Mouse (Mus musculus) ovary, postnatal 14 days (tissue): ENCODE measurements around the gene Itpr2.

Experiments used
- DNase-seq: peaks from one replicate; pipeline ENCODE4 v3.0.0; 2022; ENCODE audit warnings: low spot score

The Itpr2 gene

DNA sequence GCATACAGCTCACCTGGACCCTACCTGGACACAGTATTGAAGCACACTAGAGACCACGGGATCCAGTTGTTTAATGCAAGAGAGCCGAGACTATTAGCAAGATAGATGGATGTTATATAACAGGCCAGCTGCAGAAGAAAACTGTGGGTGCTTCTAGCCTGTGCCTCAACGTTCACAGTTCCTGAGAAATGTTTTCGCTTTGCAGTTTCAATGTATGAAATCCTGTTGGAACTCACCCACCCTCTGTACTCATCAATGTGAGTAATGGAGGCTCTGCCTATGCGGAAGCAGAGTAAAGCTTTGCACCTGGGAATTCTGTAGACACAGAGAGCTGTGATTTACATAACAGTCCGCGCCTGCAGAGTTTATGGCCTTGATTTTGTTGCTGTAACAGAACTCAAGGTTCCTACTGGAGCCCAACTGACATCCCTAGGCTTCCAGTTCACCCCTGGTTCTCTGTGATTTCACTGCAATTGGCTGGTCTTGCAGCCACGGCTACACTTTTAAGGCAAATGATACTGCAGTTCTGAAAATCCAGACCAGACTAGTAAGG is 344.0 kb downstream of the Itpr2 start:
- no peak for DNase-seq

DNA sequence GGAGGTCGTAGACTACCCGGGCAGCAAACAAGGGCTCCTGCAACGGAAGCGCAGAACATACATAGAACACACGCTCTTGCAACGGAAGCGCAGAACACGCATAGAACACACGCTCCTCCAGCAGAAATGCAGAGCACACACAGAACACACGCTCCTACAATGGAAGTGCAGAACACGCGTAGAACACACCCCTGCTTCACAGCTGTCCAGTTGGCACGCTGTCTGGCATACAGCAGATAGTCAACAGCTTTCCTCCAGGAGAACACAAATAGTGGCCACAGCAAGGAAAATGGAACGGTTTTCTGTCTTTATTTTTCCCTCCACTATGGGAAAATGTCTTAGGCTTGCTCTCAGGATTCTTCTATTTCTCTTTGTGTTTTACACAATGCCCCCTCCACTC is 344.9 kb downstream of the Itpr2 start:
- DNase-seq = no peak

DNA sequence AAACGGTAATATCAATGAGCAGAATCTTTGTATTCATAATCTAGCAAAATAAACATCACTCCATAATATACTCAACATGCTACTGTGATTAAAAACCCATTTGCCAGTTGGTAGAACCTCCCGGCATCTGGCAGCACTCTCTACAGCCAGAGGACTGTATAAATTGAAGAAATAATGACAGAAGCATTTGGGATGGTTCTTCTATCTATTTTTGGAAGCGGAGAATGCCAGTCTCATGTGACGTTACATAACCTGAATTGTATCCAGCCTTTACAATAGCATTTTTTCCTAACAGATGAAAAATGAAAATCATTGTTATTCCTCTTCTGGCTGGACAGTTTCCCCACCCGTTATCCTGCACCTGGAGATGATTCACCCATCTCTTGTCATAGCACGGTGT is 345.5 kb downstream of the Itpr2 start:
- DNase-seq = no peak

DNA sequence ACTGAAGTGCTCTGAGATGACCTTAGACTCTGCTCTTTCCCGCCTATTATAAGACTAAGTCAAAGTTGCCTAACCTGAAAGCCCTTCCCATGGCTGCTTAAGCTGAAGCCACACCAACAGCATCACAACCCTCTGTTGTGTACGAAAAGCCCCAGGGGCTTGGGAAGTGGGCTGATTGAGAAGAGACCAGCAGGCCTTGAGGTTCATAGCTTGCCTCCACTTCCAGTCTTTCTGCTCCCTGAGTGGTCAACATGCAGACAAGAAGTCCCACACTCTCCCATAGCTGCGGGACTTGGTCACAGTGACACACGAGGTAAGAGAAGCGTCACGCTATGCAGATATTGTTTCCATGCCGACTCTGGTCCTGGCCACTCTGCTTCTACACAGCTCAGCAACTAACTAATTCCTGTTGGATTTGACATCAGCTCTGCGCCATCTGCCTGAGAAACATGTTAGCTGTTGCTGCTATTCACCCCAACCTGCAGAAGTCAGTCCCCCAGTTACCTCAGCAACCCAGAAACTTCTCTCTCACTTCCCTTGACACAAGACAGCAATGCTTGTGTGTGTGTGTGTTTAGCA is 346.8 kb downstream of the Itpr2 start:
- no peak for DNase-seq

DNA sequence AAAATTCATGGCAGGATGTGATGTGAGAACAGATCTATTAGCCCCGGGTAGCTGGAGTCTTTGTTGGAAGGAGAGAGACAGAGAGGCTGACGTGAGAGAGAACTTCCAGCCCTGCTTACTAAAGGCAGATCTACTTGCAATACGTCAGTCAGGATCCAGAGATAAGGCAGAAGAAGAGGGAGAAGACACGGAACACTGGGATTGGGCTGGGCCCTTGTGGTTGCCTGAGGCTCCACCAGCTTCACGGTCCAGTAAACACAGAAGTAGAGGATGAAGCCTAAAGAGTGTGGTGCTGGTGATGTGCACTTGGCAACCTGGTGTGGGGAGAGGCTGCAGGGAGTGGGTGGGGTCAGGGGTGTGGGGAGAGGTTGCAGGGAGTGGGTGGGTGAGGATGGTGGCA is 349.2 kb downstream of the Itpr2 start:
- DNase-seq = no peak

DNA sequence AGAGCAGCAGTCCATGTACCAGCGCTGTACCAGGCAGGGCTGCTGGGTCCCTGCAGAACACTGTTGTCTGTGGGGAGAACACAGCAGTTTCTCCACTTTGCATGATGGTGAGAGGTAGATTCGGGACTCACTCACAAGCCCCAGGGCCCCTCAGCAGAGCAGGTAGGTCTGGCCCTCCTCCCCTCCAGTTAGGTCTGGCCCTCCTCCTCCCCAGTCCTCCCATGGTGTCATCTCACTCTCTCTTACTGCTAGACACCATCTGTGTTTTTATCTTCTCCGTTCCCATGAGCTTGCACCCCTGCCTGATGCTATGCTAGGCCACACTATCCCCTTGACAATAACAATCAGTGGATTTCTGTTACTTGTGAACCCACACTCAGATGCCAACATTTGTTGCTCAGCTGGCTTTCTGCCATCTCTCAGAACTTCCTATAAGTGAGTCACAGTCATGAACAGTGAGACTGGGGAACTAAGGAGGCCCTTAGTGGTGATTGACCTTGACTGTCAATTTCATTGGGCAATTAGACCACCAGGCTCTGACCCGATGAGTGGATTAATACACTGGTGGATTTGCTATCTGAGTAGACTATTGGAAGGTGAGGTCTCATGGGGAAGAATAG is 360.9 kb downstream of the Itpr2 start:
- DNase-seq = no peak

DNA sequence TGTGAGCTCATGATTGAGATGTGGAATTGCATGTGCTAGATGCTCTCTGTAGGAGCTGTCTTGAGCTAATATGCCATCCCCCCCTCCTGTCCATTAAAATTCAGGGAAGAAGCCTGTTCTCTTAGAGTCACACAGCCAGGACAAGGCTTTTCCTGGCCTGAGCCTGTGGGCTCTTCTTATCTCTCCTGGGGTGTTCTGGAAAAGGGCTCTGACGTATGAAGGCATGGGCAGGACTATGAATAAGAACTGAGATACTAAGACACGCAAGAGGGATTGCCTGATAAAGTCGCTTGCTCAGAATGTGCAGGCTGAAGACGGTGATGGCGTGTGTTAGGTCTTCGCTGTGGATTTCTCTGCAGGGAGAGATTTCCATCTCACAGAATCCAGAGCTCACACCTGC is 361.9 kb downstream of the Itpr2 start:
- no peak for DNase-seq

DNA sequence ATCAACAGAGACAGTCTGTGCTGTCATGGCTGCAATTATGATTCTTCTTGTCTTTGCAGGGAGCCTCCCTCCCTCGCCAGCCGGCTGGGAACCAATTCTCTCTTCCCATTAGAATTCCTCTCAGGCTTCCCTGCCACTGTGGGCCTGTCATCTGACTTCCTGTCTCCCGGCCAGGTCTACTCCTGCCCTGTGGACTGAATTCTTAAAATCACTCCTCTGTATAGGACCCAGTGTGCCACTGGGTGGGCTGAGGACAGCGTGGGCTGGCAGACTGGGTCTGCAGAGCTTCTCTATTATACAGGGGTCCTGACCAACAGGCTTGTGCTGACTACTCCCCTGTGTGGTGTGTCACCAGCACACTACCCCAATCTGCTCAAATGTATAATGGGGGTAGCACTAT is 365.4 kb downstream of the Itpr2 start:
- no peak for DNase-seq

DNA sequence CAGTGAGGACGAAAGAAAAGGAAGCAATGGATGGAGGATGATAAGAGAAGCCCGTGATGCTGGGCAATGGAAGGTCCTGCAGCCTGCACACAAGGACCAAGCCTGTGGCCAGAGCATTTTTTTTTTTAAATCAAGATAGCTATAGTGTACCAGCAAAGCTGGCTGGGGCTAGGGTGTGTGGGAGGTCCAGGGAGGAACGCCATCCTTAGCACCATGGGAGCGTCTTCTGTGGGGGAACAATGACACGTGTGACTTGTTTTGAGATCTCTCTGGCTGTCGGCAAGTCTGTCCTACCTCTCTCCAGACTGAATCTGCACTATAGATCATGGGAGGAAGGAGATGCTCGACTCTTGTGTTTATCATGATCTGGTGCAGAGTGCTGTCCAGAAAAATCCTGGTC is 365.8 kb downstream of the Itpr2 start:
- DNase-seq = no peak

DNA sequence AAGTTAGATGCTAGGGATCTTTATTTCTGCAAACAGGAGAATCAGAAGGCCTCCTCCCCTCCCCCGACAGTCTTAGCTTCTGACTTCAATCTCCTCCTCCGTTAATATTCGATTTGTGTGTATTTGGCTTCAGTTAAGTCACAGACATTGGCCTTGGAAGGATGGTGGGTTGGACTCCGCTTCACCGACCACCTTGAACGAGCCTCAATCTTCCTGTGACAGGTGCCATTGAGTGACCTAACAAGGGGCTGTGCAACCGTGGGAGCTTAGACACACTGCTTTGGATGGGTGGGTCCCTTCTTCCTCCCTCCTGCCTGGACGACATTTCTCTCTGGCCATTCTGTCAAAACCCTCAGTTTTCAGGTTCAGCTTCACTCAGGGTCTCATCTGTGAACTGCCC is 366.7 kb downstream of the Itpr2 start:
- DNase-seq = no peak

DNA sequence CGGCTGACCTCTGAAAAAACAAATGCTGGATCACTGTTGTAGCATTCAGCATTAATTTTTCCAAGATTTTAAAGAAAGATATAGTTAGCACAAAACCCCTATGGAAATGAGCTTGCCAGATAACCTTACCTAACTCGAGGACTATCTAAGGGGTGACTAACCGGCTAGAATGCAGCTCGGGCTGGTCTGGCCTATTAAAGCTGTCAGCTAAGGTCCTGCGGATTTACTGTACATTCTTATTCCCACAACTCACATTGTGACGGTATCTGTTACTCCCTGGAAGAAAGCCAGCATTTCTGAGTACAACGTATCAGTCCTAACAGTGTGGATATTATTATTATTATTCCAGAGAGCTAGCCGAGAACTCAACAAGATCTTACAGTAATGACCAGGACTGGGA is 368.1 kb downstream of the Itpr2 start:
- no peak for DNase-seq

DNA sequence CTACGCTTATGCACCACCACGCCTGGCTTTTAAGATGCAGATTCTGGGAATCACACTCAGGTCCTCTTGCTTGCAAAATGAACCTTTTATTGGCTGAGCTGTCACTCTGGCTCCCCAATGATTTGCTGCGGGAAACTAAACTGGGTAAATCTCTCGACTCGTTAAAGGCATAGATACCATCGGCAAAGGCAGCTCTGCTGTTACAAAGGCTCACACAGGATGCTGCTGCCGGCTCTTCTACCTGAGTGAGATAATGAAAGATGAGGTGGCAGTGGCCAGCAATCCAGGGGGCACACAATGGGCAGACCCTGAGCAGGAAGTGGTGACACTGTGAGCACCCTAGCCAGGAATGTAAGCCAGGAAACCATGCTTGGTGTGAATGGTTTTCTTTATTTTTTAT is 373.0 kb downstream of the Itpr2 start:
- DNase-seq = no peak

DNA sequence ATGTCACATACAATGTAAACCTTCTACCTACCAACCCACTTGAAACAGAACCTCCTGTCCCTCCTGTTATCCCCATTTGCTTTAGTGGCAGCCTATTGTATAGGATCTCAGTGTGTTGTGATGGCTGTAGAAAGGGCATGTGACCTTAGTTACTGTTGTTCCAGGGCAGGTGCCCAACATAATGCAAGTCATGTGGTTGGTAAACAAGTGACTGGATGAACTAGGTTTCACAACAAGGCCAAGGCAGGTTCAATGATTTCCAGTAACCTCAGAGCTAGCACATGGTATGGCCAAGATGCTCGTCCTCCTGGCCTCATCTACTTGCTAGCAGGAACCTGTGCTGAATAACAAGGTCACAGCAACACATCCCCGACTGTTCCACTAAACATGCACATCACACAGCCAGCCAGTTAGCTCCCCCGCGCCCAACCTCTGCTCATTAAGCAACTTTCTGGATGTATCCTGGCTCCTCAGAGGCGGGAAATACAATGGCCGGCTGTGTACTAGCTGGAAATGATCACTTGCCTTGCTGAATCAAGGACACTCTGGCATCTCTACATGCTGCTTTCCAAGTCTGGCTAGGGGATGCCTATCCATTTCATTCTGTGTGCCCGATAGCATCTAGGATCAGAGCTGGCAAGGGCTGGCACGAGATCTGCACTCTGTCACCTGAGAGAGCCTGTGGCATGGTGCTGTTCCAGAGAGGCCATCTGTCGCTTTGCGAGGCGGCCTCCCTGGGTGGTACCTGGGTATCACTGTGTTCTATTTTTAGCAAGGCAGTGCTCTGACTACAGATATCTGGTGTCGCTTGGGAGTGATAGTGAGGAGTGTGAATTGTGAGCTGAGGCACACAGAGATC is 375.0 kb downstream of the Itpr2 start:
- no peak for DNase-seq

DNA sequence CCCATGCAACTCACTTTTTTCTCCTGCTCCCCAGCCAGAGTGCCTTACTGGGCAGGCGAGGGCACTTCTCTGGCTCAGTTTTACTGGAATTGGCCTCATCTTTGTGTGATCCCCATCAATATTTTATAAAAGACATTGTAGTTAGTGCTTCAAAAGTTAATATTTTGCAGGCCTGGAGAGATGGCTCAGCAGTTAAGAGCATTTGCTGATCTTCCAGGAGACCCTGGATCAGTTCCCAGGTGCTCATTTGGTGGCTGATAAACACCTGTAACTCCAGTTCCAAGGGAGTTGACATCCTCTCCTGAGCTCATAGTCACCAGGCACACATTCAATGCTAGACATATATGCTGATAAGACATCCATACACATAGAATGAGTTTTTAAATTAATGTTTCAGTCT is 376.4 kb downstream of the Itpr2 start:
- no peak for DNase-seq

DNA sequence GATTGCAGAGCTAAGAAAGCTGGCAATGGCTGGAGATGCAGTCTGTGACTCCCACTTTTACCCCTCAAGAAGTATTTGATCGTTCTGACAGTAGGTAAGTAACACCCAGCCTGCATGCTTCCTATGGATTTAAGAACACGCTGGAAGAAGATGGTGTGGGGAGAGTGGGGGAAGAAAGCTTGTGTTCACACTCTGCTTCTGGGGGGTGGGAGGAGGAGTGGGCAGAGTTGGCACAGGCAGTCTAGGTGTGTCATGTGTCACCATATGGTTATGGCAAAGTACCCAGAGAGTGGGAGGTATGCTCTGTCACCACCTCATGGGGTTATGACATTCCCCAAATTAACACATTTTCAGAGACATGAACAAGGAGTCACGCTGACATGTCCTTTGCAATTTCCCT is 377.5 kb downstream of the Itpr2 start:
- DNase-seq = no peak

DNA sequence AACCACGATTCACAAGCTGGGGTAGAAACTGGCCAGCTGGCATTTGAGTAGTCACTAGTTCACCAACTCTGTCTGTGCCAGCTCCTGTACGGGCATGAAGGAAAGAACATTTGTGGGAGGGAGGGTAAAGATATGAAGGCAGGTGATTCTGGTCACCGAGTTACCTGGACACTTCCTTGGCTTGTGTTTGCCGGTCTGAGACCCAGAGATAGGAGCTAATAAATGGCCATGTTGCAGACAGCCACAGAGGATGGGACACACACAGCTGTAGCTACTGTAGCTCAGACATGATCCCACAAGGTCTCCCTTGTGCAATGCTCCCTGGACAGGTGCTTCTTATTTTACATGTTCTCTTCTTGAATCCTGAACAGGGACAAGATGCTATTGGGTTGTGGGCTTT is 378.4 kb downstream of the Itpr2 start:
- no peak for DNase-seq

DNA sequence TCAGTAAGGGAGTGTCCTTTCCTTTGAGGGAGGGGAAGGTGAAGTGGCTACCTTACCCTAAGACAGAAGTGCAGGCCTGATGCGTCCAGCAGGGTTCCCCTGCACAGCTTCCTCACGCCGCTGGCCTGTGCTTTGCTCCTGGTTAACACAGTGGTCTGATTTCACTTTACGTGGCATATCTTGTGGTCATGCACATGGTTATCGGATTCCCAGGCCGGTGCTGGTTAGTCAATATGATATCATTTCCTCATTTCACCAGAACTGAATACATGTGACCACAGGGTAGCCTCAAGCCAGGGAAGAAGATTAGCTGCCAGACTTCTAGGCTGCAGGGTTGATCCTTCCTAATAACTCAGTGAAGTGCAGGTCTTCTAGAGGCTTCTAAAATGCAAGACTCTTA is 381.9 kb downstream of the Itpr2 start:
- no peak for DNase-seq

DNA sequence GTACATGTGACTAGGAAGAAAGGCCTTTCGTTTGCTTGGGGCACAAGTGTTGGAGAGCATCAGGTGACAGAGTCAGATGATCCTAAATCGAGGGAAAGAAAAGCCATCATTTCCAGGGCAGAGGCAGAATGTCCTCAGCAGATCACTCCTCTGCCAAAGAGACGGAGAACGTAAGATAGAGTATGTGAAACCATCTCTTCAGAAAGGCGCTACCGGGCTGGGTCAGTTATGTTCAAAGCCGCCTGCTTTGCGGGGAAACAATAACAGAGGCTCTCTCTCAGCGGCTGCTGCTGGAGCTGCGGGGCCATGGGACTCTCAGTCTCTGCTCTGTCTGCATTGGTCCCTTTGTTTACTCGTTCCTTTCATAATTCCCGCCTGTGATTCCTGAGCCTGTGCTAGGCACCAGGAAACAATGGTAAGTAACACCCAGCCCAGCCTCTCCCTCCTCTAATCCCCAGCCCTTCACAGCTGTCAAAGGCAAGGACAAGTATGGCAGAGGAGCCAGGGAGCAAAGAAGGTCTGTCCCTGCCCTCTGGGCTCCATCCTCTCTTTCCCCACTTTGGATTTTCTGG is 387.2 kb downstream of the Itpr2 start:
- DNase-seq = no peak

DNA sequence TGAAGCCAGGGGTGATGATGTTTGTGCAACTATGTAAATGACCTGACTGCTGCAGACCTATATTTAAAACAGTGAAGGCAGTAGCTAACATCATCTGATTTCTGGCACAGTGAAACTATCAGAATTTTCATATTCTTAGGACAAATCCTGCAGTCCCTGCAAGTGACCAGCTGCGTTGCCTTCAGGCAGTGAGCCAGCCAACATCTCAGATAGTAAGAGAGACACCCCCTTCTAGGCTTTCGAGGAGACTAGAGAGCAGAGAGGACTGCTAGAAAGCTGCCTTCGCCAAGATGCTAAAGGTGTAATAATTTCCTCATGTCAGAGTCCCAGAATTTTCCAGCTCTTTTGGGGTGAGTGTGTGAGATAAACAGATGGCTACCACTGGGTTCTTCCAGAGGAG is 388.0 kb downstream of the Itpr2 start:
- DNase-seq = no peak

DNA sequence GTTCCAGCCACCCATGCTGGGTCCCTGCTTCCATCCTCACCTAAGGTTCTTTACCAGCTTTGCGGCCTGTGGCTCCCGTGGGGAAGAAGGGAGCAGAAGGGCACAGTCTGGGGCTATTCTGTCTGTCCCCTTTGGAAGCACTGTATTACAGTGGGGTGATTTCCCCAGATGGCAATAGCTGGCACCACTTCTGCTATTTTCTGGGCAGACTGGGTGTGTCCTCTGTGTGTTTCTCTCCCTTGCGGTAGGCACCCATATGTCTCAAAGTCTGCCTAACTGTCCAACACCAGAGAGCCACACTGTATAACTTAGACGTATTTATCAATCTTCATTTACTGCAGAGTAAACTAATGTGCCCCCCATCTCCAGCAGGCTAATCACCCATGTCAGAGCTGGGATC is 388.9 kb downstream of the Itpr2 start:
- no peak for DNase-seq

DNA sequence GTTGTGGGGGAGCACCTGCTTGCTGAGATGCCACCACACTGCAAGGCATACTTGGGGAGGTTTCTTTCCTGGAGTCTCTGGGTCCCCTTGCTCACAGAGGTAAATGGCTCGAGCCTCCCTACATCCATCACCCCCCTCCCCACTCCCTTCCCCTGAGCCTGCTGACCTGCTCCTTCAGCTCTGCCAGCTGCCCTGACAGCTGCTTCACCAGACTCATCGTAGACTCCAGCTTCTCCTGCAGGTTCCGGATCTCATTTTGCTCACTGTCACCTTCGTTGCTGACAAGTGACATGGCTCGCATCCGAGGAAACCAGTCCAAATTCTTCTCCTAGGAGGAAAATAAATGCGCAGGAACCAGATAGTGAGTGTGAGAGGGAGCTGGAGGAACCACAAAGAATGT is 389.8 kb downstream of the Itpr2 start:
- no peak for DNase-seq

DNA sequence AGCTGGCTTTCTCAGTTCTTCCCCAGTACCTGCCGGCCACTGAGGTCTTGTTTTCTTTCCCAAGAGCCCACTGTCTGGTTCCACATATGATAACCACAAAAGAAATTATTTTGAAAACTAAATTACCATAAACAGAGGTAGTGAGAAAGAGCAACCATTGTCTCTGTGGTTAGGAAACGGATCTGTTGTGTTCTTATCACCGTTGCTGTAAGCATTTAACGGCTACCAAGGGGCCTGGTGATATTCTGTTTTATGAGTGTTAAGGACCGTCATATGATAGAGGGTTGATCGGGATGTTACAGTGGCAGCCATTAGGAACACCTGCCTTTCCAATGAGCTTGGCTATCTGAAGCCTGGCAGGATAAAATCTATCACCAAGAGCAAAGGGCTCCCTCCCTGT is 390.2 kb downstream of the Itpr2 start:
- DNase-seq = no peak
